Mouse (Mus musculus) kidney, adult 9 months (tissue): ENCODE results near the gene Neurl4.

Source experiments
- DNase-seq: peaks from one replicate; pipeline ENCODE4 v3.0.0; 2022

The Neurl4 gene

GRCm38 (mm10) chr11:69881787-69882670 is 18.8 kb upstream of the Neurl4 start:
- DNase-seq = no peak

- peak; percentile 50 for DNase-seq
Observed at GRCm38 (mm10) chr11:69883066-69883465, 17.8 kb upstream of the Neurl4 start.

- no peak for DNase-seq
Observed at GRCm38 (mm10) chr11:69883527-69884151, 17.2 kb upstream of the Neurl4 start.

- DNase-seq = peak; percentile 49
Observed at GRCm38 (mm10) chr11:69884240-69884639, 16.6 kb upstream of the Neurl4 start.

GRCm38 (mm10) chr11:69884663-69885062 is 16.2 kb upstream of the Neurl4 start:
- peak; percentile 65 for DNase-seq

- peak; percentile 66 for DNase-seq
Observed at GRCm38 (mm10) chr11:69886907-69887635, 13.8 kb upstream of the Neurl4 start.

GRCm38 (mm10) chr11:69891482-69891881 is 9.4 kb upstream of the Neurl4 start:
- no peak for DNase-seq

GRCm38 (mm10) chr11:69894671-69895070 is 6.2 kb upstream of the Neurl4 start:
- DNase-seq = peak; percentile 30

GRCm38 (mm10) chr11:69895291-69895690 is 5.6 kb upstream of the Neurl4 start, which contains the start of gene Acap1:
Acap1 (minus strand) TSS chr11:69895539.
- DNase-seq = no peak

GRCm38 (mm10) chr11:69899870-69900269 is 1.0 kb upstream of the Neurl4 start:
- DNase-seq = peak; percentile 66

GRCm38 (mm10) chr11:69901406-69901846 is 554 bp downstream of the Neurl4 start:
- DNase-seq = peak; percentile 98

GRCm38 (mm10) chr11:69901993-69902392 is 1.1 kb downstream of the Neurl4 start:
- DNase-seq = no peak

GRCm38 (mm10) chr11:69902972-69903371 is 2.1 kb downstream of the Neurl4 start:
- peak; percentile 11 for DNase-seq

- DNase-seq = no peak
Observed at GRCm38 (mm10) chr11:69904311-69904710, 3.4 kb downstream of the Neurl4 start.

GRCm38 (mm10) chr11:69908645-69909044 is 7.8 kb downstream of the Neurl4 start:
- peak; percentile 98 for DNase-seq

- DNase-seq = no peak
Observed at GRCm38 (mm10) chr11:69909174-69909573, 8.3 kb downstream of the Neurl4 start.

GRCm38 (mm10) chr11:69910177-69910576 is 9.3 kb downstream of the Neurl4 start:
- DNase-seq = no peak

- peak; percentile 87 for DNase-seq
Observed at GRCm38 (mm10) chr11:69910781-69911560, 10.1 kb downstream of the Neurl4 start.

- no peak for DNase-seq
Observed at GRCm38 (mm10) chr11:69911701-69912100, 10.8 kb downstream of the Neurl4 start.

GRCm38 (mm10) chr11:69912716-69913530 is 12.1 kb downstream of the Neurl4 start:
- DNase-seq = no peak

GRCm38 (mm10) chr11:69913554-69914371 is 12.9 kb downstream of the Neurl4 start, which contains the start of gene Gps2:
Gps2 (plus strand) TSS chr11:69913888.
- DNase-seq = peak; percentile 93
